Mouse (Mus musculus): ENCODE measurements around the gene Nr6a1. TPM values are rescaled to one million over a fixed set of nuclear protein-coding genes. Genes with fewer than 3 reads are reported as not detected.
A peak's percentile ranks its signal among the peaks of the same experiment; 100 is the strongest.

The Nr6a1 gene
- polyA plus RNA-seq, 1 experiment from 2014 or later: 1.7 TPM

- Histone ChIP-seq H3K4me1 (no peaks in the 10 kb centered on the region), H3K27ac (replicated peaks) (no peak overlapping the region), H3K9me3 (no peaks in the 10 kb centered on the region), H3K36me3 (no peaks in the 10 kb centered on the region), H3K9ac (replicated peaks) (no peak overlapping the region), H3K4me2 (replicated peaks) (no peak overlapping the region), H3K4me3 (no peak overlapping the region), H3K27me3 (peaks cover 95% of the 10 kb centered on the region)
- no peak for ATAC-seq (replicated peaks)
- 84% methylated on average over 9 of the region's 9 CpGs for WGBS
These were observed 223.2 kb downstream of the Nr6a1 start for GRCm38 (mm10) chr2:38704336-38704735.

GRCm38 (mm10) chr2:38700177-38700576 is 227.3 kb downstream of the Nr6a1 start:
- no peaks in the 10 kb centered on the region for H3K36me3 ChIP-seq
- peaks cover 94% of the 10 kb centered on the region for H3K27me3 ChIP-seq
- 42% methylated on average over 5 of the region's 5 CpGs for WGBS
- ATAC-seq (replicated peaks): no peak
- H3K9me3 ChIP-seq: no peaks in the 10 kb centered on the region
- no peak overlapping the region for H3K9ac ChIP-seq (replicated peaks)
- H3K27ac ChIP-seq (replicated peaks): no peak overlapping the region
- peaks cover 8% of the 10 kb centered on the region for H3K4me1 ChIP-seq
- no peak overlapping the region for H3K4me2 ChIP-seq (replicated peaks)
- H3K4me3 ChIP-seq: no peak overlapping the region

GRCm38 (mm10) chr2:38698623-38699022 is 228.9 kb downstream of the Nr6a1 start:
- H3K4me2 ChIP-seq (replicated peaks): no peak overlapping the region
- H3K4me3 ChIP-seq: no peak overlapping the region
- no peak for ATAC-seq (replicated peaks)
- WGBS: 83% methylated on average over 5 of the region's 5 CpGs
- no peaks in the 10 kb centered on the region for H3K36me3 ChIP-seq
- no peak overlapping the region for H3K27ac ChIP-seq (replicated peaks)
- H3K4me1 ChIP-seq: peaks cover 8% of the 10 kb centered on the region
- no peak overlapping the region for H3K9ac ChIP-seq (replicated peaks)
- peaks cover 92% of the 10 kb centered on the region for H3K27me3 ChIP-seq
- no peaks in the 10 kb centered on the region for H3K9me3 ChIP-seq

- no peaks in the 10 kb centered on the region for H3K36me3 ChIP-seq
- H3K4me3 ChIP-seq: no peak overlapping the region
- H3K4me2 ChIP-seq (replicated peaks): 0 out of 2 replicates have a peak overlapping the region, but pooled peaks have one; percentile 0
- WGBS: 7% methylated on average over 27 of the region's 27 CpGs
- H3K27me3 ChIP-seq: peaks cover 82% of the 10 kb centered on the region
- H3K27ac ChIP-seq (replicated peaks): no peak overlapping the region
- ATAC-seq (replicated peaks): no peak
- peaks cover 8% of the 10 kb centered on the region for H3K4me1 ChIP-seq
- no peaks in the 10 kb centered on the region for H3K9me3 ChIP-seq
- no peak overlapping the region for H3K9ac ChIP-seq (replicated peaks)
These were observed 230.1 kb downstream of the Nr6a1 start for GRCm38 (mm10) chr2:38697128-38698120.

- no peaks in the 10 kb centered on the region for H3K36me3 ChIP-seq
- no peaks in the 10 kb centered on the region for H3K9me3 ChIP-seq
- no peak overlapping the region for H3K27ac ChIP-seq (replicated peaks)
- ATAC-seq (replicated peaks): no peak
- H3K4me1 ChIP-seq: peaks cover 8% of the 10 kb centered on the region
- no peak overlapping the region for H3K9ac ChIP-seq (replicated peaks)
- H3K4me2 ChIP-seq (replicated peaks): no peak overlapping the region
- peaks cover 74% of the 10 kb centered on the region for H3K27me3 ChIP-seq
- H3K4me3 ChIP-seq: no peak overlapping the region
- 25% methylated on average over 9 of the region's 9 CpGs for WGBS
These were observed 231.7 kb downstream of the Nr6a1 start for GRCm38 (mm10) chr2:38695770-38696169.

GRCm38 (mm10) chr2:38691542-38691941 is 235.9 kb downstream of the Nr6a1 start:
- WGBS: 21% methylated on average over 8 of the region's 8 CpGs
- no peak overlapping the region for H3K4me3 ChIP-seq
- H3K4me1 ChIP-seq: peaks cover 15% of the 10 kb centered on the region
- H3K9me3 ChIP-seq: no peaks in the 10 kb centered on the region
- H3K36me3 ChIP-seq: no peaks in the 10 kb centered on the region
- H3K27ac ChIP-seq (replicated peaks): no peak overlapping the region
- H3K27me3 ChIP-seq: peaks cover 33% of the 10 kb centered on the region
- no peak overlapping the region for H3K4me2 ChIP-seq (replicated peaks)
- no peak for ATAC-seq (replicated peaks)
- no peak overlapping the region for H3K9ac ChIP-seq (replicated peaks)

- H3K4me2 ChIP-seq (replicated peaks): no peak overlapping the region
- H3K4me1 ChIP-seq: peaks cover 15% of the 10 kb centered on the region
- H3K4me3 ChIP-seq: no peak overlapping the region
- no peak for ATAC-seq (replicated peaks)
- H3K27ac ChIP-seq (replicated peaks): no peak overlapping the region
- H3K9me3 ChIP-seq: no peaks in the 10 kb centered on the region
- H3K36me3 ChIP-seq: no peaks in the 10 kb centered on the region
- no peak overlapping the region for H3K9ac ChIP-seq (replicated peaks)
- 39% methylated on average over 1 of the region's 1 CpGs for WGBS
- H3K27me3 ChIP-seq: peaks cover 18% of the 10 kb centered on the region; the same call in 1 of the 2 replicates
These were observed 237.6 kb downstream of the Nr6a1 start for GRCm38 (mm10) chr2:38689881-38690280.

GRCm38 (mm10) chr2:38688791-38689520 is 238.5 kb downstream of the Nr6a1 start:
- WGBS: 2% methylated on average over 26 of the region's 29 CpGs
- no peaks in the 10 kb centered on the region for H3K9me3 ChIP-seq

GRCm38 (mm10) chr2:38685746-38686145 is 241.7 kb downstream of the Nr6a1 start:
- Histone ChIP-seq H3K27me3 (no peaks in the 10 kb centered on the region), H3K27ac (replicated peaks) (no peak overlapping the region), H3K9ac (replicated peaks) (no peak overlapping the region), H3K4me3 (no peak overlapping the region), H3K4me2 (replicated peaks) (no peak overlapping the region), H3K9me3 (no peaks in the 10 kb centered on the region), H3K4me1 (peaks cover 15% of the 10 kb centered on the region), H3K36me3 (no peaks in the 10 kb centered on the region)
- WGBS: 60% methylated on average over 3 of the region's 3 CpGs
- ATAC-seq (replicated peaks): no peak

More at GRCm38 (mm10) chr2:38688791-38689520, 238.5 kb downstream of the Nr6a1 start:
- Histone ChIP-seq H3K9ac (replicated peaks) (peak overlapping the region; percentile 33), H3K27ac (replicated peaks) (no peak overlapping the region), H3K36me3 (no peaks in the 10 kb centered on the region), H3K4me2 (replicated peaks) (peak overlapping the region; percentile 44), H3K4me3 (peak overlapping the region; percentile 30), H3K4me1 (peaks cover 15% of the 10 kb centered on the region), H3K27me3 (peaks cover 12% of the 10 kb centered on the region; the same call in 1 of the 2 replicates)
- peak; percentile 87 for ATAC-seq (replicated peaks)

GRCm38 (mm10) chr2:38683083-38683482 is 244.4 kb downstream of the Nr6a1 start:
- Histone ChIP-seq H3K4me3 (no peak overlapping the region), H3K27ac (replicated peaks) (no peak overlapping the region), H3K9ac (replicated peaks) (no peak overlapping the region), H3K36me3 (no peaks in the 10 kb centered on the region), H3K9me3 (no peaks in the 10 kb centered on the region), H3K27me3 (no peaks in the 10 kb centered on the region), H3K4me1 (peaks cover 2% of the 10 kb centered on the region), H3K4me2 (replicated peaks) (no peak overlapping the region)
- ATAC-seq (replicated peaks): no peak
- 82% methylated on average over 5 of the region's 5 CpGs for WGBS

GRCm38 (mm10) chr2:38682209-38682608 is 245.3 kb downstream of the Nr6a1 start:
- no peak overlapping the region for H3K9ac ChIP-seq (replicated peaks)
- no peak overlapping the region for H3K4me3 ChIP-seq
- 95% methylated on average over 5 of the region's 5 CpGs for WGBS
- H3K9me3 ChIP-seq: no peaks in the 10 kb centered on the region
- H3K4me2 ChIP-seq (replicated peaks): no peak overlapping the region
- no peaks in the 10 kb centered on the region for H3K4me1 ChIP-seq
- no peaks in the 10 kb centered on the region for H3K36me3 ChIP-seq
- H3K27me3 ChIP-seq: no peaks in the 10 kb centered on the region
- no peak for ATAC-seq (replicated peaks)
- H3K27ac ChIP-seq (replicated peaks): no peak overlapping the region

GRCm38 (mm10) chr2:38678947-38679346 is 248.5 kb downstream of the Nr6a1 start:
- H3K27ac ChIP-seq (replicated peaks): no peak overlapping the region
- no peak for ATAC-seq (replicated peaks)
- H3K4me2 ChIP-seq (replicated peaks): no peak overlapping the region
- no peaks in the 10 kb centered on the region for H3K9me3 ChIP-seq
- no peaks in the 10 kb centered on the region for H3K27me3 ChIP-seq
- H3K9ac ChIP-seq (replicated peaks): no peak overlapping the region
- H3K36me3 ChIP-seq: no peaks in the 10 kb centered on the region
- H3K4me1 ChIP-seq: no peaks in the 10 kb centered on the region
- no peak overlapping the region for H3K4me3 ChIP-seq

All from forebrain, embryonic 15.5 days (tissue).